Mouse (Mus musculus) limb, embryonic 11.5 days (tissue): ENCODE data around the gene Dgcr2. TPM values are rescaled to one million over a fixed set of nuclear protein-coding genes. Genes with fewer than 3 reads are reported as not detected.

Experiments used
- ATAC-seq: fragments of 200-750 bp; cut with Nextera tagmentation; 2 replicates; pipeline ENCODE4 v1.8.0; 2017; ENCODE audit warnings: low read depth; ENCODE audit not compliant: insufficient number of reproducible peaks, low FRiP score, low TSS enrichment
- DNase-seq: peaks from one replicate; pipeline ENCODE4 v3.0.0-alpha.2; 2015; ENCODE audit warnings: low spot score
- H3K27ac ChIP-seq: fragments of 300-500 bp; sonication (generic); replicated peaks from 2 replicates; pipeline ENCODE4 v1.5.1; 2014; ENCODE audit warnings: low read depth, mild to moderate bottlenecking, low read length
- H3K27me3 ChIP-seq: fragments of 300-500 bp; sonication (generic); 2 replicates; pipeline ENCODE4 v1.6.1; 2014; ENCODE audit warnings: mild to moderate bottlenecking, low read length, mixed read lengths; ENCODE audit not compliant: control insufficient read depth, insufficient read depth
- H3K36me3 ChIP-seq: fragments of 300-500 bp; sonication (generic); 2 replicates; pipeline ENCODE4 v1.6.1; 2014; ENCODE audit warnings: mild to moderate bottlenecking, low read length, moderate library complexity, mixed read lengths; ENCODE audit not compliant: control insufficient read depth, insufficient read depth
- H3K4me1 ChIP-seq: fragments of 300-500 bp; sonication (generic); 2 replicates; pipeline ENCODE4 v1.6.1; 2014; ENCODE audit warnings: low read length, mixed read lengths; ENCODE audit not compliant: control insufficient read depth, insufficient read depth
- H3K4me2 ChIP-seq: fragments of 300-500 bp; sonication (generic); 2 replicates; pipeline ENCODE4 v1.6.1; 2014; ENCODE audit warnings: low read depth, mild to moderate bottlenecking, moderate library complexity; ENCODE audit not compliant: severe bottlenecking
- H3K4me3 ChIP-seq: fragments of 300-500 bp; sonication (generic); 2 replicates; pipeline ENCODE4 v1.5.1; 2014; ENCODE audit warnings: low read depth, low read length
- H3K9ac ChIP-seq: fragments of 300-500 bp; sonication (generic); 2 replicates; pipeline ENCODE4 v1.6.1; 2014; ENCODE audit warnings: mild to moderate bottlenecking, low read length
- H3K9me3 ChIP-seq: fragments of 300-500 bp; sonication (generic); 2 replicates; pipeline ENCODE4 v1.6.1; 2016; ENCODE audit warnings: low read length; ENCODE audit not compliant: control insufficient read depth
- WGBS: fragments of 180-500 bp; shearing (Covaris S2); extraction: QIAGEN DNeasy Blood & Tissue Kit; methylation state at CpG from one replicate; pipeline ENCODE4 v1.1.7; 2014; 5-methylcytosine and 5-hydroxymethylcytosine counted together
- polyA plus RNA-seq: library from polyadenylated mRNA; unstranded; fragments of >200 nt; fragmentation: Nextera tagmentation; extraction: Ambion mirVana; gene quantifications from 2 replicates; pipeline ENCODE4 v1.2.1, GENCODE M21; 2014

Gene Dgcr2
- polyA plus RNA-seq, 1 experiment from 2014 or later = 92.5 TPM

DNA sequence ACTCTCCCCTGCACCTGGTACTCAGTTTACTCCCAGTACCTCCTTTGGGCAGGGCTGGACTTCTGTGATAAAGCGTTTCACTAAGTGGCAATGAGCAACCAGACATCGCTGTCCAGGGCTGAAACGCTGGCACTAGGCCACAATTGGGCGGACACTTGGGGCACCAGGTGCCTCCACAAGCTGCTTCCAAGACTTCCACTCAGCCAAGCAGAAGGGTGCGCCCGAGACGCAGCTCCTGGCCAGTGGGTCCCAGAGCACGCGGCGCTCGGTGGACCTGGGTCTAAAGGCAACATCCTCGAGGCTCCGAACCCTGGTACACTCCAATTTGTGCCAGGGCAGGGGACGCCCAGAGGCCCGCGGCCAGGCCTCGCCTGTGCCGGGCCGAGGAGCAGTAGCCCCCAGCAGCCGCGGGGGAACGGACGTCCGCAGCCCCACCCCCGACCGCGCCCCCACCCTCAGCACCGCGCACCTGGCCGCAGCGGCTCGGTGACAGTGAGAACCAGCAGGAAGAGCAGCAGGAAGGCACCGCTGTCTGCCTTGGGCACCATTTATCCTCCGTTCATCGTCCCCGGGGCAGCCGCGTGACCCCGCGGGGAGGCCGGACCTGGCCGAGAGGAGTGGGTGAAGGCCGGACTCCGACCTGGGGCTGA, 7.3 kb downstream of the Dgcr2 start:
- ATAC-seq = peak; percentile 59; the same call in 1 of the 2 replicates
- Histone ChIP-seq H3K4me3 (peak overlapping the region; percentile 91), H3K4me1 (peaks cover 13% of the 10 kb centered on the region), H3K9me3 (no peaks in the 10 kb centered on the region), H3K27ac (peak overlapping the region; percentile 85), H3K27me3 (no peaks in the 10 kb centered on the region), H3K4me2 (peak overlapping the region; percentile 85), H3K36me3 (no peaks in the 10 kb centered on the region), H3K9ac (peak overlapping the region; percentile 92)
- under 1% methylated on average over 41 of the region's 44 CpGs for WGBS
- peak; percentile 67 for DNase-seq

DNA sequence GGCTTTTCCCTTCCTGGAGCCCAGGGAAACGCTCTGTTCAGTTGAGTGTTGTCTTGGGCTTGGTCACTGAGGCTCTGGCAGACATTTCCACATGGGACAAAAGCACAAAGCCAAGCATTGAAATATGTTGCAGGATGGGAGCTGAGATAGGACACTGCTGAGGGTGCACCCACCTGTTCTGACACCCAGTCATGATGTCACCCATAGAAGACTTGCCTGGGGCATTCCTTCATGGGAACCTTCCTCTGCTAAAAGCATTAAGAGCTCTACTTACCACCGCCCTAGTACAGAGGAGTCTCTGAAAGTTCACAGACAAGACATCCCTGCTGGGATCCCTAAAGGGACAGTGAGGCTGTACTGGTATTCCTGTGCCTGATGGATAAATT, 8.0 kb downstream of the Dgcr2 start:
- Histone ChIP-seq H3K9ac (peak overlapping the region; percentile 92), H3K9me3 (no peaks in the 10 kb centered on the region), H3K4me1 (peaks cover 13% of the 10 kb centered on the region), H3K36me3 (no peaks in the 10 kb centered on the region), H3K27me3 (no peaks in the 10 kb centered on the region), H3K4me3 (peak overlapping the region; percentile 91), H3K4me2 (peak overlapping the region; percentile 85), H3K27ac (no peak overlapping the region)
- DNase-seq = no peak
- WGBS = 60% methylated on average over 2 of the region's 2 CpGs
- ATAC-seq = no peak

DNA sequence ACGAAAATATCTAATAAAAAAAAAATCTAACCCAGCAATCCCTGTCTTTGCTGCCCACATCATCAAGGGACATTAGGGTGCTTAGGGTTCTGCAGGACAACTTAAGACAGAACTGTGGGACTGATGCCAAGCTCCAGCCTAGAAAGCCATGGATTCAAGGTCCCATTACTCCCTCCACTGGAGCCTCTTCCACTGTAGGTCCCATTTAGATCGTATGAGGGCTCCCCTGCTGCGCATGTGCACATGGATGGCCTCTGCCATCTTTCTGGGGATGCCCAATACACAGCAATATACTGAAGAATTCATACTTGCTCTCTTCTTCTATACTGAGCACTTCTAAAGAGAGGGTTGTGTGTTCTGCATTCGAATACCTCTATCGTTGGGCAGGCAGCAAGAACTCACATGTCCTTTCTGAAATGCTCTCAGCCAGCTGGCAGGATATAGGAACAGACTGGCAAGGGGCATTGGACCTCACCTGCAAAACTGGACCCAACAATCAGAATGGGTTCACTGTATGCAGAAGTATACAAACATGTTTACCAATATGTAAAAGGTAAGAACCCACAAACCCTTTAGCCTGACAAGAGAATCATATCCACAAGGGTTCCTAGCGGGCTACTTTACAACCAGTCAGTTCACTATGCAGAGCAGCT, 8.5 kb downstream of the Dgcr2 start:
- peak overlapping the region; percentile 85 for H3K4me2 ChIP-seq
- ATAC-seq (no peak), DNase-seq (no peak)
- H3K27me3 ChIP-seq = no peaks in the 10 kb centered on the region
- H3K9me3 ChIP-seq = no peaks in the 10 kb centered on the region
- H3K27ac ChIP-seq = no peak overlapping the region
- peak overlapping the region; percentile 91; the same call in 1 of the 2 replicates for H3K4me3 ChIP-seq
- 88% methylated on average over 6 of the region's 6 CpGs for WGBS
- peaks cover 13% of the 10 kb centered on the region for H3K4me1 ChIP-seq
- no peaks in the 10 kb centered on the region for H3K36me3 ChIP-seq
- H3K9ac ChIP-seq = peak overlapping the region; percentile 92; the same call in 1 of the 2 replicates

DNA sequence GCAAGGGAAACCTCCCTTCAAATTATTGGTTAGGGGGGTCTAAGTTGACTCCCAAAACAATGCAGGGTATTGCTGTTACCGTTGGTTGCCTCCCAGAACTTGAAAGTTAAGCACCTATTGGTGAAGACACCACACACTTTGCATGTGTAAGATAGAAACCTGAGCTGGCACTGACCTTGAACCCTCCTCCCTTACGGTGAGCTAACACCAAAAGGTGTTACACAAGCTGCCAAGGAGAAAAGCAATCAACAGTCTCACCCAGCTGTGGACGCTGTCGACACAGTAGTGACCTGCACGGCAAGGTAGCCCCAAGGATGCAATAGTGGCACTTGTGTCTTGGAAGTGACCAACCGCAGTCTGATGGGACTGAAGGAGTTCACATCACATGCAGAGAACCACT, 14.2 kb downstream of the Dgcr2 start:
- 0 out of 2 replicates have a peak, but pooled peaks cover 2% of the 10 kb centered on the region for H3K4me1 ChIP-seq
- H3K4me2 ChIP-seq = no peak overlapping the region
- peaks cover 3% of the 10 kb centered on the region; the same call in 1 of the 2 replicates for H3K36me3 ChIP-seq
- WGBS = 76% methylated on average over 6 of the region's 6 CpGs
- H3K9ac ChIP-seq = no peak overlapping the region
- no peaks in the 10 kb centered on the region for H3K27me3 ChIP-seq
- no peak overlapping the region for H3K4me3 ChIP-seq
- no peak overlapping the region for H3K27ac ChIP-seq
- DNase-seq (no peak), ATAC-seq (no peak)
- H3K9me3 ChIP-seq = no peaks in the 10 kb centered on the region

GRCm38 (mm10) chr16:17882196-17882595, 16.2 kb downstream of the Dgcr2 start:
- Histone ChIP-seq H3K9ac (no peak overlapping the region), H3K9me3 (no peaks in the 10 kb centered on the region), H3K4me2 (no peak overlapping the region), H3K4me3 (no peak overlapping the region), H3K27me3 (no peaks in the 10 kb centered on the region), H3K4me1 (0 out of 2 replicates have a peak, but pooled peaks cover 2% of the 10 kb centered on the region), H3K27ac (no peak overlapping the region), H3K36me3 (peaks cover 5% of the 10 kb centered on the region; the same call in 1 of the 2 replicates)
- no peak for ATAC-seq
- no peak for DNase-seq

- Histone ChIP-seq H3K4me3 (no peak overlapping the region), H3K36me3 (peaks cover 5% of the 10 kb centered on the region; the same call in 1 of the 2 replicates), H3K4me1 (0 out of 2 replicates have a peak, but pooled peaks cover 2% of the 10 kb centered on the region), H3K27me3 (no peaks in the 10 kb centered on the region), H3K4me2 (no peak overlapping the region), H3K27ac (no peak overlapping the region), H3K9ac (no peak overlapping the region), H3K9me3 (no peaks in the 10 kb centered on the region)
- 95% methylated on average over 4 of the region's 4 CpGs for WGBS
- DNase-seq = no peak
- ATAC-seq = no peak
Measured at GRCm38 (mm10) chr16:17879571-17879970, 18.8 kb downstream of the Dgcr2 start.

GRCm38 (mm10) chr16:17876096-17876495, 22.3 kb downstream of the Dgcr2 start:
- H3K27ac ChIP-seq = no peak overlapping the region
- H3K27me3 ChIP-seq = no peaks in the 10 kb centered on the region
- H3K4me2 ChIP-seq = no peak overlapping the region
- peaks cover 11% of the 10 kb centered on the region for H3K36me3 ChIP-seq
- H3K4me3 ChIP-seq = no peak overlapping the region
- no peak for ATAC-seq
- no peak overlapping the region for H3K9ac ChIP-seq
- WGBS = 91% methylated on average over 1 of the region's 1 CpGs
- H3K4me1 ChIP-seq = no peaks in the 10 kb centered on the region
- no peaks in the 10 kb centered on the region for H3K9me3 ChIP-seq
- no peak for DNase-seq

GRCm38 (mm10) chr16:17875174-17875573, 23.2 kb downstream of the Dgcr2 start:
- Histone ChIP-seq H3K36me3 (peaks cover 11% of the 10 kb centered on the region), H3K4me2 (no peak overlapping the region), H3K9me3 (no peaks in the 10 kb centered on the region), H3K4me1 (no peaks in the 10 kb centered on the region), H3K27me3 (no peaks in the 10 kb centered on the region), H3K9ac (no peak overlapping the region), H3K27ac (no peak overlapping the region), H3K4me3 (no peak overlapping the region)
- ATAC-seq = no peak
- DNase-seq = no peak
- whole genome bisulfite sequencing = 80% methylated on average over 4 of the region's 4 CpGs
